Mouse (Mus musculus) G1E (cell line): ENCODE measurements around the gene Slco1c1. TPM values are rescaled to one million over a fixed set of nuclear protein-coding genes. Genes with fewer than 3 reads are reported as not detected.

Source experiments
- ATAC-seq: 2 replicates; pipeline ENCODE4 v1.8.0; 2016; ENCODE audit warnings: mild to moderate bottlenecking; ENCODE audit not compliant: insufficient number of reproducible peaks, poor library complexity, low FRiP score, severe bottlenecking; ENCODE audit errors: extremely low read depth
- DNase-seq: peaks from one replicate; pipeline ENCODE4 v3.0.0; 2012; ENCODE audit warnings: low spot score
- H3K27me3 ChIP-seq: 2 replicates; pipeline ENCODE4 v1.6.1; 2012; ENCODE audit warnings: mild to moderate bottlenecking, low read length, inconsistent platforms; ENCODE audit not compliant: insufficient read depth
- H3K36me3 ChIP-seq: replicated peaks from 2 replicates; pipeline ENCODE3; 2012; ENCODE audit warnings: mild to moderate bottlenecking, inconsistent platforms
- H3K4me1 ChIP-seq: 2 replicates; pipeline ENCODE4 v1.6.1; 2012; ENCODE audit warnings: low read depth, low read length, inconsistent platforms, mixed read lengths; ENCODE audit not compliant: insufficient read depth
- H3K4me3 ChIP-seq: 2 replicates; pipeline ENCODE4 v1.5.1; 2012; ENCODE audit warnings: low read depth, mild to moderate bottlenecking, inconsistent platforms, low read length, moderate library complexity, mixed read lengths
- H3K9me3 ChIP-seq: replicated peaks from 2 replicates; pipeline ENCODE4 v1.6.1; 2012; ENCODE audit warnings: inconsistent platforms
- CTCF ChIP-seq: IDR thresholded peaks from 2 replicates; pipeline ENCODE4 v1.5.1; 2012; ENCODE audit warnings: low read depth, low read length, inconsistent platforms, mixed read lengths
- GATA1 ChIP-seq: IDR thresholded peaks from 2 replicates; pipeline ENCODE4 v1.6.1; 2012; ENCODE audit warnings: borderline replicate concordance, low read length, inconsistent platforms, mixed read lengths
- GATA2 ChIP-seq: IDR thresholded peaks from 2 replicates; pipeline ENCODE4 v1.6.1; 2012; ENCODE audit warnings: low read depth, low read length, inconsistent platforms, borderline replicate concordance
- POLR2AphosphoS5 ChIP-seq: IDR thresholded peaks from 2 replicates; pipeline ENCODE4 v1.6.1; 2012; ENCODE audit warnings: low read depth, low read length, inconsistent platforms; ENCODE audit not compliant: insufficient replicate concordance
- TAL1 ChIP-seq: conservative IDR thresholded peaks from 2 replicates; pipeline ENCODE4 v1.6.1; 2012; ENCODE audit warnings: low read depth, low read length, inconsistent platforms, mixed read lengths
- polyA plus RNA-seq: library from polyadenylated mRNA; stranded (reverse); fragments of >175 nt; gene quantifications from 2 replicates; pipeline ENCODE4 v1.2.3, GENCODE M21; 2012
- total RNA-seq, 2 experiments: library from RNA; stranded (forward) in 1 of 2; stranded (reverse) in 1 of 2; fragments of 200-1000 nt in 1 of 2; fragments of >200 nt in 1 of 2; fragmentation: Nextera tagmentation in 1 of 2; gene quantifications; 2 replicates each; pipeline ENCODE4 v1.2.3; 2014 to 2017

Gene Slco1c1
- total and polyA plus RNA-seq, 3 experiments: 0.11 TPM; not detected in 2

DNA sequence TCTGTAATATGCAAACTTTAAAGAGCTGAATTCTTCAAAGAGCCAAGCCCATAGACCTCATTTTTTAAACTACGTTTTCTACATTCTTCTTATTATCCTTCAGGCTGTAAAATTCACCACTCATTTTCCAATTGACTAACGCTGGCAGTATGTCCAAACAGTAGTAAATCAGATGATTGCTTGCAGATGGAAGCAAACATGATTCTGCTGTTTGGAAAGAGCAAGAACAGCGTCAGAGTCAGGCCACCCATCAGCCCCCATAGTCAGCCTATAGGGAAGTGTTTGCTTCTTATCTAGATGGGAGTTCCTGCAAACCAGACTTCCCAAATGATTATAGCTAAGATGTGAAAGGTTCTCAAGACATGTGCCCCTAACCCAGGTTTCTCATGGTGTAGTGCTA lies 13.1 kb downstream of the Slco1c1 start:
- ATAC-seq: no peak
- no peaks in the 10 kb centered on the region for H3K36me3 ChIP-seq
- peaks cover 27% of the 10 kb centered on the region; the same call in 1 of the 2 replicates for H3K9me3 ChIP-seq
- no peaks in the 10 kb centered on the region for H3K27me3 ChIP-seq
- H3K4me1 ChIP-seq: no peaks in the 10 kb centered on the region
- H3K4me3 ChIP-seq: no peak overlapping the region
- TF ChIP-seq GATA1 (no peak), POLR2AphosphoS5 (no peak), GATA2 (no peak), TAL1 (no peak), CTCF (no peak)
- no peak for DNase-seq

DNA sequence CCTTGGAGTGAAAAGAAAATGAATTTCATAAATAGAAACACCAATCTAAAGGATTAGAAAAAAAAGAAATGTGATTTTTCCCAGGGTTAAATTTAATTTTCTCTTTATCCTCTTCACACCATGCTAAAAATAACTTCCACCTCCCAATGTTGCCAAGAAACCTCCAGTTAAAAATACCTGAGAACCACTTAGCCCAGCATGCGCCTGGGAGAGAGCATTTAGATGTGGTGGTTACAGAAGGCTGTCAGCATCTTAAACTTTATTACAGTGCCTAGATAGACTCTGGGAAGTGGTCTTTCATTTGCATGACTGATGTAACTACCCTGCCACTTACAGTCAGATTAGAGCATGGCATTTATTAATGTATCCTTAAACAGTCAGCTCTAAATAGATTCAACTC lies 17.0 kb downstream of the Slco1c1 start:
- H3K4me1 ChIP-seq: no peaks in the 10 kb centered on the region
- TF ChIP-seq CTCF (no peak), GATA1 (no peak), TAL1 (no peak), GATA2 (no peak), POLR2AphosphoS5 (no peak)
- peaks cover 36% of the 10 kb centered on the region for H3K9me3 ChIP-seq
- H3K4me3 ChIP-seq: no peak overlapping the region
- no peaks in the 10 kb centered on the region for H3K27me3 ChIP-seq
- H3K36me3 ChIP-seq: no peaks in the 10 kb centered on the region
- DNase-seq: no peak
- no peak for ATAC-seq

- Histone ChIP-seq H3K4me1 (no peaks in the 10 kb centered on the region), H3K9me3 (peaks cover 34% of the 10 kb centered on the region), H3K27me3 (no peaks in the 10 kb centered on the region), H3K4me3 (no peak overlapping the region), H3K36me3 (no peaks in the 10 kb centered on the region)
- TF ChIP-seq TAL1 (no peak), GATA2 (no peak), CTCF (no peak), GATA1 (no peak), POLR2AphosphoS5 (no peak)
- DNase-seq (no peak), ATAC-seq (no peak)
Measured at GRCm38 (mm10) chr6:141543344-141543743, 19.2 kb downstream of the Slco1c1 start.

GRCm38 (mm10) chr6:141558118-141558517 lies 34.0 kb downstream of the Slco1c1 start:
- Histone ChIP-seq H3K27me3 (no peaks in the 10 kb centered on the region), H3K4me3 (no peak overlapping the region), H3K4me1 (no peaks in the 10 kb centered on the region), H3K9me3 (peaks cover 11% of the 10 kb centered on the region; the same call in 1 of the 2 replicates), H3K36me3 (no peaks in the 10 kb centered on the region)
- TF ChIP-seq GATA1 (no peak), CTCF (no peak), TAL1 (no peak), POLR2AphosphoS5 (no peak), GATA2 (no peak)
- DNase-seq: no peak
- no peak for ATAC-seq

DNA sequence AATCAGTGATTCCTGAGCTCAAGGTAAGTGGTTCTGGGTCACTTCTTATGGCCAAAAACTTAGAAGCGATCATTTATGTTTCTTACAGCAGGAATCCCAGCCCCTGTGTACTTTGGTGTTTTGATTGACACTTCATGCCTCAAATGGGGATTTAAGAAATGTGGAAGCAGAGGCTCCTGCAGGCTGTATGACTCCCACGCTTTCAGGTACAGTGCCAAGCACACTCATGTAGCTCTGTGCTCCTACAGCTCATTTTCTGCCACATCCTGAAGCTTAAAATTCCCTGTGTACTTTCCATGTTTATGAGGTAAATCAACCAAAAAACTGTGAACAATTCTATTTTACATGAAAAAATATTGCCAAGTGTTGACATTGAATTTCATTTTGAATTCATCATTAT lies 43.2 kb downstream of the Slco1c1 start:
- no peaks in the 10 kb centered on the region for H3K27me3 ChIP-seq
- DNase-seq: no peak

DNA sequence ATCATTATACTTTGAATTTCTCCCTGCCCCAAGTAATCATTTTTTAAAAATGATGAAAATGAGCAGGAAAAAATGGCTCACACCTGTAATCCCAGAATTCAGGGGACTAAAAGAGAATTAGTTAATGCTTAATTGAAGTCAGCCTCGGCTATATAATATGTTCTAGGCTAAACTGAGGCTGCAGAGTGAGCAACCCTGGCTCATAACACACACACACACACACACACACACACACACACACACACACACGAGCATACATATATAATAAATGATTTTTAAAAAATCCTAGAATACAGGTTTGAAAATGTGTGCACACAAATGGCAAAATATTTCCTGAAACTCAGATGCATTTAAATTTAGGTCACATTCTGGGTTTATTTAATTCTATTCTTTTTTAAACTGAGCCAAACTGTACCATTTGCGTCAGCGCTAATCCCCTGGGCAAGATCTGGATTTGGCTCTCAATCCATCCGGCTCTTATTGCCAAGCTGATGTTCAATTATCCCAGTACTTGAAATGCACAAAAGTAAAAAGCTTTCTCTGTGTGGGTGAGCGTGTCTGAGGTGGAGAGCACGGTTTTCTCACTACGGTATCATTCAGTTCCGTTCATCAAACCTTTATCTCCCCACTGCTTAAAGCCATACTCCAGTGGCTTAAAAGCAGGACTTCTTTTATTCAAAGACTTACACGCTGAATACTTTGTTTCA lies 43.8 kb downstream of the Slco1c1 start:
- DNase-seq (no peak), ATAC-seq (no peak)
- Histone ChIP-seq H3K9me3 (peaks cover 6% of the 10 kb centered on the region), H3K4me3 (no peak overlapping the region), H3K4me1 (no peaks in the 10 kb centered on the region), H3K36me3 (no peaks in the 10 kb centered on the region), H3K27me3 (no peaks in the 10 kb centered on the region)
- TF ChIP-seq GATA2: no peak
- no peak for TF ChIP-seq TAL1
- no peak for TF ChIP-seq POLR2AphosphoS5
- no peak for TF ChIP-seq GATA1
- no peak for TF ChIP-seq CTCF

More for the DNA sequence above, 43.2 kb downstream of the Slco1c1 start:
- Histone ChIP-seq H3K36me3 (no peaks in the 10 kb centered on the region), H3K9me3 (peaks cover 4% of the 10 kb centered on the region), H3K4me1 (no peaks in the 10 kb centered on the region), H3K4me3 (no peak overlapping the region)
- TF ChIP-seq CTCF: no peak
- TF ChIP-seq TAL1: no peak
- TF ChIP-seq GATA2: no peak
- TF ChIP-seq POLR2AphosphoS5: no peak
- TF ChIP-seq GATA1: no peak
- ATAC-seq: no peak
